Mouse (Mus musculus): ENCODE measurements around the gene Olfr787.

DNA sequence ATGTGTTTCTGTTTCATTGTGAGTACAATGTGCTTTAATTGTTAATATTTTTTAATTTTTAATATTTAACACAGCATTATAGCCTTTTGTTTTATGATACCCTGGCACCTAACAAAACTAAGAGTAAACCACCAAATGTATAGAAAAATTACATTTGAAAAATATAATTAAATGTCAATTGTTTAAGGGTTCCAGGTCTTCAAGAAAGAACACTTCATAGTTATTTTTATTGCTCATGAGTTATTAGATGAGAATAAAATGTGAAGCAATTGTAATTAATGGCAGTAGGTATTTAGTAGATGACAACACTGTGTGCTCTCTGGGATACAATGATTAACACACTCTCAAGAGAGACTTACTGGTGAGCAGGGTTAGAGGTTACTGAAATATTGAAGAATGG lies 9.0 kb downstream of the Olfr787 start, which contains the start of gene Olfr788:
- TF ChIP-seq CTCF (IDR thresholded peaks at IDR 0.05; ENCODE audit: low read depth), result no peak
- no peak for TF ChIP-seq EP300 (IDR thresholded peaks at IDR 0.05; ENCODE audit: low read depth)
